Mouse (Mus musculus): ENCODE measurements at regions not wholly inside any gene's neighbourhood (a gene's known extent, or its start where the extent isn't known, plus 50 kb on each side); places are given as distances from the start of the nearest gene placed in this dataset.
A peak's percentile ranks its signal among the peaks of the same experiment; 100 is the strongest.

- DNase-seq (ENCODE audit: extremely low read depth, low read depth), result no peak
These were observed 596.3 kb upstream of the Syt1 start for GRCm38 (mm10) chr10:109607121-109607520.

GRCm38 (mm10) chr10:109603241-109603640 lies 592.5 kb upstream of the Syt1 start:
- DNase-seq (ENCODE audit: extremely low read depth, low read depth), result no peak

GRCm38 (mm10) chr10:109598604-109599003 lies 587.8 kb upstream of the Syt1 start:
- DNase-seq (ENCODE audit: extremely low read depth, low read depth), result no peak

- no peak for DNase-seq (ENCODE audit: extremely low read depth, low read depth)
These were observed 562.4 kb upstream of the Syt1 start for GRCm38 (mm10) chr10:109573200-109573599.

GRCm38 (mm10) chr10:109569798-109570197 lies 559.0 kb upstream of the Syt1 start:
- DNase-seq (ENCODE audit: extremely low read depth, low read depth), result no peak

- no peak for DNase-seq (ENCODE audit: extremely low read depth, low read depth)
These were observed 555.9 kb upstream of the Syt1 start for GRCm38 (mm10) chr10:109566675-109567074.

- no peak for DNase-seq (ENCODE audit: extremely low read depth, low read depth)
These were observed 550.9 kb upstream of the Syt1 start for GRCm38 (mm10) chr10:109561638-109562037.

- no peak for DNase-seq (ENCODE audit: extremely low read depth, low read depth)
These were observed 550.3 kb upstream of the Syt1 start for GRCm38 (mm10) chr10:109561094-109561493.

GRCm38 (mm10) chr10:109543301-109543700 lies 532.5 kb upstream of the Syt1 start:
- no peak for DNase-seq (ENCODE audit: extremely low read depth, low read depth)

- DNase-seq (ENCODE audit: extremely low read depth, low read depth), result no peak
These were observed 529.4 kb upstream of the Syt1 start for GRCm38 (mm10) chr10:109540229-109540628.

GRCm38 (mm10) chr10:109528096-109528495 lies 517.3 kb upstream of the Syt1 start:
- DNase-seq (ENCODE audit: extremely low read depth, low read depth), result no peak

GRCm38 (mm10) chr10:109521681-109522080 lies 510.9 kb upstream of the Syt1 start:
- DNase-seq (ENCODE audit: extremely low read depth, low read depth), result no peak

- DNase-seq (ENCODE audit: extremely low read depth, low read depth), result no peak
These were observed 506.9 kb upstream of the Syt1 start for GRCm38 (mm10) chr10:109517664-109518063.

GRCm38 (mm10) chr10:109515225-109515624 lies 504.4 kb upstream of the Syt1 start:
- no peak for DNase-seq (ENCODE audit: extremely low read depth, low read depth)

- no peak for DNase-seq (ENCODE audit: extremely low read depth, low read depth)
These were observed 500.3 kb upstream of the Syt1 start for GRCm38 (mm10) chr10:109510917-109511715.

GRCm38 (mm10) chr10:109508553-109508952 lies 497.8 kb upstream of the Syt1 start:
- no peak for DNase-seq (ENCODE audit: extremely low read depth, low read depth)

- DNase-seq (ENCODE audit: extremely low read depth, low read depth), result no peak
These were observed 496.4 kb upstream of the Syt1 start for GRCm38 (mm10) chr10:109507228-109507627.

- DNase-seq (ENCODE audit: extremely low read depth, low read depth), result peak; percentile 6
These were observed 493.9 kb upstream of the Syt1 start for GRCm38 (mm10) chr10:109504683-109505082.

- no peak for DNase-seq (ENCODE audit: extremely low read depth, low read depth)
These were observed 490.1 kb upstream of the Syt1 start for GRCm38 (mm10) chr10:109500861-109501260.

GRCm38 (mm10) chr10:109498301-109498700 lies 487.5 kb upstream of the Syt1 start:
- no peak for DNase-seq (ENCODE audit: extremely low read depth, low read depth)

- no peak for DNase-seq (ENCODE audit: extremely low read depth, low read depth)
These were observed 485.4 kb upstream of the Syt1 start for GRCm38 (mm10) chr10:109496161-109496560.

- no peak for DNase-seq (ENCODE audit: extremely low read depth, low read depth)
These were observed 480.0 kb upstream of the Syt1 start for GRCm38 (mm10) chr10:109490765-109491164.

GRCm38 (mm10) chr10:109488000-109488399 lies 477.2 kb upstream of the Syt1 start:
- DNase-seq (ENCODE audit: extremely low read depth, low read depth), result no peak

Measured in MEL-GATA-1-ER (cell line).